Mouse (Mus musculus) hindbrain, embryonic 16.5 days (tissue): Measurements from ENCODE around the gene Krt39. TPM values are rescaled to one million over a fixed set of nuclear protein-coding genes. Genes with fewer than 3 reads are reported as not detected.

Experiments
- ATAC-seq: fragments of 200-750 bp; cut with Nextera tagmentation; 2 replicates; pipeline ENCODE4 v1.8.0; 2017; ENCODE audit warnings: moderate TSS enrichment, moderate library complexity
- H3K27ac ChIP-seq: fragments of 300-500 bp; sonication (generic); 2 replicates; pipeline ENCODE4 v1.5.1; 2014; ENCODE audit warnings: low read depth, mild to moderate bottlenecking, control low read depth, low read length, moderate library complexity
- H3K27me3 ChIP-seq: fragments of 300-500 bp; sonication (generic); replicated peaks from 2 replicates; pipeline ENCODE4 v1.6.1; 2014; ENCODE audit warnings: low read length; ENCODE audit not compliant: control insufficient read depth, insufficient read depth
- H3K36me3 ChIP-seq: fragments of 300-500 bp; sonication (generic); 2 replicates; pipeline ENCODE4 v1.6.1; 2014; ENCODE audit warnings: mild to moderate bottlenecking, low read length, moderate library complexity, mixed read lengths; ENCODE audit not compliant: control insufficient read depth, insufficient read depth
- H3K4me1 ChIP-seq: fragments of 300-500 bp; sonication (generic); 2 replicates; pipeline ENCODE4 v1.6.1; 2014; ENCODE audit warnings: low read depth, low read length; ENCODE audit not compliant: control insufficient read depth, insufficient read depth
- H3K4me2 ChIP-seq: fragments of 300-500 bp; sonication (generic); 2 replicates; pipeline ENCODE4 v1.6.1; 2014; ENCODE audit warnings: mild to moderate bottlenecking, low read length, control low read depth, moderate library complexity
- H3K4me3 ChIP-seq: fragments of 300-500 bp; sonication (generic); 2 replicates; pipeline ENCODE4 v1.5.1; 2014; ENCODE audit warnings: mild to moderate bottlenecking, low read length, control low read depth, moderate library complexity
- H3K9ac ChIP-seq: fragments of 300-500 bp; sonication (generic); 2 replicates; pipeline ENCODE4 v1.6.1; 2014; ENCODE audit warnings: low read depth, mild to moderate bottlenecking, control low read depth, low read length, moderate library complexity
- H3K9me3 ChIP-seq: fragments of 300-500 bp; sonication (generic); 2 replicates; pipeline ENCODE4 v1.6.1; 2014; ENCODE audit warnings: mild to moderate bottlenecking, low read length, moderate library complexity; ENCODE audit not compliant: control insufficient read depth
- WGBS: fragments of 180-500 bp; shearing (Covaris S2); extraction: QIAGEN DNeasy Blood & Tissue Kit; methylation state at CpG from one replicate; pipeline ENCODE4 v1.1.7; 2014; 5-methylcytosine and 5-hydroxymethylcytosine counted together
- polyA plus RNA-seq: library from polyadenylated mRNA; unstranded; fragments of >200 nt; fragmentation: Nextera tagmentation; extraction: Ambion mirVana; gene quantifications from 2 replicates; pipeline ENCODE4 v1.2.1, GENCODE M21; 2015

The Krt39 gene
- polyA plus RNA-seq, 1 experiment from 2014 or later: not detected

DNA sequence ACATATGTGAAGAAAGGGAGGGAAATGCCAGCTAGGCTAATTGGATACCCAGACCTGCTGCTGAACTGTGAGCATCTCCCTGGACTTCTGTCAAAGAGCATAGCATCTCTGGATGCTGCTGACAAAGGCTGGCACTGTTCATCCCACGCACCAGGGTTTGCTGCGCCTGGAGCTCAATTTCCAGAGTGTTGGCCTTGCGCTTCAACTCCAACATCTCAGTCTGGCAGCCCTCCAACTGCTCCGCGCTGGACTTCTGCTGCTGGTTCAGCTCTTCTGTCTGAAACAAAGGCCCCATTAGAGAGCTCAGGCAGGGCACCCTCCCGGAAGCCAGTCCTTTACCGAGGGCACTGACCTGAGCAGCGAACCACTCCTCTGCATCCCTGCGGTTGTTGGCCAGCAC lies 18.6 kb upstream of the Krt39 start:
- Histone ChIP-seq H3K9ac (no peak overlapping the region), H3K27me3 (no peaks in the 10 kb centered on the region), H3K4me2 (peak overlapping the region; percentile 18; the same call in 1 of the 2 replicates), H3K4me3 (no peak overlapping the region), H3K9me3 (no peaks in the 10 kb centered on the region), H3K27ac (no peak overlapping the region), H3K36me3 (no peaks in the 10 kb centered on the region), H3K4me1 (peaks cover 4% of the 10 kb centered on the region; the same call in 1 of the 2 replicates)
- ATAC-seq: peak; percentile 77
- WGBS: 40% methylated on average over 9 of the region's 9 CpGs

DNA sequence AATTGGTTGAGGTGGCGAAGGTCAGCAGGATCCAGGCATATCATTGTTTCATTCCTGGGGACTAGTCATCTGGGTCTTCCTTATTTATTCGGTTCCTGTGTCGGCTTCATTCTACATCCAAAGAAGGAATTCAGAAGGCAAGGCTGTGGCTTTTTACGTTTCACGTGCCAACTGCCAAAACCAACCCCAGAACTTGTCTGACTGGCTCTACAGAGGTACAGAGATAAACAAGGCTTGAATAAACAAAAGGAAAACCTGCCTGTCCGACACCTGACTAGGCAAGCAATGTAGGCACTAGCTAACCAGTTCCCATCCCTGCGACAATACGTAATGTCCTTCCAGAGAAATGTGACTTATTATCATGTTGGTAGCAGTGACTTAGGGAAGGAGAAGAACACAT lies 7.0 kb downstream of the Krt39 start:
- Histone ChIP-seq H3K9me3 (no peaks in the 10 kb centered on the region), H3K4me1 (no peaks in the 10 kb centered on the region), H3K4me3 (no peak overlapping the region), H3K27ac (no peak overlapping the region), H3K9ac (no peak overlapping the region), H3K4me2 (no peak overlapping the region), H3K36me3 (no peaks in the 10 kb centered on the region), H3K27me3 (no peaks in the 10 kb centered on the region)
- no peak for ATAC-seq
- WGBS: 93% methylated on average over 8 of the region's 8 CpGs

DNA sequence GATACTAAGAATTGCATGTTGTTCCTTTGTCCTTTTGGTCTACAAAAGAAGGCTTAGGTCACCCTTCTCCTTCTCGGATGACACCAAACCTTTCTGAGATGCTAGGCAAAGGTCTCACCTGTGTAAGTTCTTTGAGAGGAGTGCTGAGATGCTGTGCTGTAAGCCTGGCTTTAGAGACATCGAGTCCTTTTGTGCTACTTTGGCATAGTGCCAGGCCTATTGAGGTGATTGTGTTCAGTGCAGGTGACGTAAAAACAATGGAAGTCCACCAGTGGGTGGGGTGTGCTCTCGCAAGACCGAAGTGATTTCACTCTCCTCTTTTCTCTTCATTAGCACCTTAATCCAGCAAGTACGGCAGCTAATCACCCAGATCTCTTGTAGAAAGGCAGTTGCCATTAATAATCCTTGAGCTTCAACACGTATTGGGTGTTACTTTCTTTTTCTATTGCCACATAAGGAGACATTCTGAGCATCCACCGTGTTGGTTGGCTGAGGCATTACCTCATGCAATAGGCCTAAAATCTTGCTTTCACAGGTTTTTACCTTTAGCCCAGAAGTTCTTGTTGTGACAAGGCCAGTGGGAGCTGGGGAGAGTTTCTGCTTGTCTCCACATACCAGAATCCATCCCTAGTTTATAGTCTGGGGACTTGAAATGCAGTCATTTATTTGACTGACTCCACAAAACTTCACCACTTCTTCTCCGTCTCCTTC lies 20.9 kb downstream of the Krt39 start:
- Histone ChIP-seq H3K9me3 (no peaks in the 10 kb centered on the region), H3K27me3 (no peaks in the 10 kb centered on the region), H3K27ac (no peak overlapping the region), H3K9ac (no peak overlapping the region), H3K4me3 (no peak overlapping the region), H3K36me3 (no peaks in the 10 kb centered on the region), H3K4me1 (no peaks in the 10 kb centered on the region), H3K4me2 (no peak overlapping the region)
- no peak for ATAC-seq
- WGBS: 83% methylated on average over 9 of the region's 9 CpGs

DNA sequence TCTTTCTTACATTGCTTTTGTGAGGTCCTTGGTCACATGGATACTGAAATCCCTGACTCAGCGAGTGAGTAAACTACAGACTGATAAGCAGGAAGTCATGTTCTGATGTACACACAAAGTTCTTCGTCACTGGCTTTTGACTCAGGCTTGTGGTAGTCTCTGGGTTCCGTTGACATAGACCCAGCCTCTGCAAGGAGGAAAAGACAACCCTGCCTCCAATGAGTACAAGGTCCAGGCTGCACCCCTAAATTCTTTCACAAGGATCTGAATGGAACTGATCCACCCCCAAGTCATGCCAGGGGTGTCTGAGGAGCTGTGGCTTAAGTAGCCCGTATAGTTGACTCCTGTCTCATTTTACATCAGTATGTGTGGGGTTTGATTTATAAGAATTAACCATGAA lies 24.7 kb downstream of the Krt39 start:
- Histone ChIP-seq H3K4me2 (no peak overlapping the region), H3K27me3 (no peaks in the 10 kb centered on the region), H3K36me3 (no peaks in the 10 kb centered on the region), H3K9me3 (no peaks in the 10 kb centered on the region), H3K9ac (no peak overlapping the region), H3K4me1 (no peaks in the 10 kb centered on the region), H3K4me3 (no peak overlapping the region), H3K27ac (no peak overlapping the region)
- no peak for ATAC-seq
- WGBS: 92% methylated on average over 4 of the region's 4 CpGs

DNA sequence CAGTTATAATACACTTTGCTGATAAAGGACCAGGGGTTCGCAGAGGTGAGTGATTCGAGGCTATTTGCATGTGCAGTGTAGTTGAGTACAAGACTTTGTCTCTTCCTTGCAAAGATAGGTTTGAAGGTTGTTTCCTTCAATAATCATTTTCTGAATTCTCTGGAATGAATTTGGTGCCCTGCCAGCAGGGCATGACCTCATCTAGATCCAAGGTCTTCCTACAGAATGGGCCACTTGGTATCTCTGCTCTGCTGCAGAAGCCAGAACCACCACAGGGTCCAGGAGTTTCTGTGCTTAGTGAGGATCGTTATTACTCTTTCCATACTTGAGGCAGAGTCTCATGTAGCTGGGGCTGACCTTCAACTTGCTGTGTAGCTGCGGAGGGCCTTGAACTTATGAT lies 26.4 kb downstream of the Krt39 start:
- Histone ChIP-seq H3K27ac (no peak overlapping the region), H3K4me2 (no peak overlapping the region), H3K4me3 (no peak overlapping the region), H3K9ac (no peak overlapping the region), H3K9me3 (no peaks in the 10 kb centered on the region), H3K27me3 (no peaks in the 10 kb centered on the region), H3K36me3 (no peaks in the 10 kb centered on the region), H3K4me1 (no peaks in the 10 kb centered on the region)
- WGBS: 93% methylated on average over 4 of the region's 4 CpGs
- no peak for ATAC-seq

DNA sequence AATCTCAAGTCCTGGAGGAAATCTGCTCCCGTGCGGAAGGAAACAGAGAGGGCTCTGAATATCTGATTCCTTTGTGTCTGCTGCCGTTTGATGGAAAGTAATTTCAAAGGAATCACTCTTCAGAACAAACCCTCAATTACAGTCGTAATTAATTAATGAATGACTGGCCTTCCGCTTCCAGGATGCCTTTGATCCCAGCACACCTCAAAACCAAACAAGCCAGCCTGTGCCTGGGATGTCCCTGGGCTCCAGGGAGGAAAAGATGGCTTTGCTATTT lies 27.6 kb downstream of the Krt39 start:
- no peaks in the 10 kb centered on the region for H3K36me3 ChIP-seq
- H3K4me1 ChIP-seq: no peaks in the 10 kb centered on the region
- H3K27me3 ChIP-seq: no peaks in the 10 kb centered on the region
- no peak for ATAC-seq
- H3K4me3 ChIP-seq: no peak overlapping the region
- no peak overlapping the region for H3K9ac ChIP-seq
- H3K9me3 ChIP-seq: no peaks in the 10 kb centered on the region
- H3K4me2 ChIP-seq: no peak overlapping the region
- no peak overlapping the region for H3K27ac ChIP-seq
- 47% methylated on average over 5 of the region's 5 CpGs for WGBS

DNA sequence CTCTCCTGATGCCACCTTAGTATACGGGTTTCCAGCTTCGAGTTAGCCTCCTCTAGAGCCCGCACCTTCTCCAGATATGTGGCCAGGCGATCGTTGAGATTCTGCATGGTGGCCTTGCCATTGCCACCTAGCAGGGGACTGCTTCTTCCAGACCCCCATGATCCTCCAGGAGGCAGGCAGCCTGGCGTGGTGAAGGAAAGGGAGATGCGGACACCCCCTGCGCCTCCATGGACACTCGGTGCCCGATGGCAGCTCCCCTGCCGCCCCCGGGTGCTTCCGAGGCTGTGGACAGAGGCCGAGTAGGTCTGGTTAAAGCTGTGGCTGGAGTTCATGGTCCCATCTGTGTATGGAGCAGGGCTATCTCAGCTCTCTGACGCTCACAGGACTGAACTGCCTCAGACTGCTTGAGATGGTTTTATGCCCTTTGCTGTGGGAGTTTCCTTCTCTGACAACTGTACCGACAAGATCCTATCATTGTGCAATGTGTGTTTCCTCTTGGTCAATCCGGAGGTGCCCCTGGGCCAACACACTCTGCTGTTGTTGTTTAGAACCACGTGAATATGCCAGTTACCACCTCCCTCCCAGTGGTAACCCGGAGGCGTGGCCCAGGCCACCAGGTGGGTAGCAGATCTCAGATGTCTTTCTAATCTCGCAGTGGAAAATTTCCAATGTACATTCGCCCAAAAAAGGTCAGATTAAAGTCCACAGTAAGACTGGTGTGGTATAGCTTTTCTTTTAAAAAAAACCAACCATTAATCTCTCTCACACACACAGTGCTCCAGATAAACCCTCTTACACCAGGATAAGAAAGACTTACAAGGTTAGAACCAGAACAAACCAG lies 28.2 kb downstream of the Krt39 start, which contains the start of gene Krt23:
Gene Krt23 (minus strand): TSS at position 405 of the 841 bp plus-strand sequence.
- Histone ChIP-seq H3K4me3 (no peak within 1 kb of the TSS), H3K9me3 (no peaks in the 10 kb centered on the region), H3K4me2 (no peak within 1 kb of the TSS), H3K36me3 (no peaks in the 10 kb centered on the region), H3K27ac (no peak within 1 kb of the TSS), H3K4me1 (no peaks in the 10 kb centered on the region), H3K27me3 (no peaks in the 10 kb centered on the region), H3K9ac (no peak within 1 kb of the TSS)
- WGBS: 87% methylated on average over 22 of the region's 22 CpGs
- no peak for ATAC-seq

DNA sequence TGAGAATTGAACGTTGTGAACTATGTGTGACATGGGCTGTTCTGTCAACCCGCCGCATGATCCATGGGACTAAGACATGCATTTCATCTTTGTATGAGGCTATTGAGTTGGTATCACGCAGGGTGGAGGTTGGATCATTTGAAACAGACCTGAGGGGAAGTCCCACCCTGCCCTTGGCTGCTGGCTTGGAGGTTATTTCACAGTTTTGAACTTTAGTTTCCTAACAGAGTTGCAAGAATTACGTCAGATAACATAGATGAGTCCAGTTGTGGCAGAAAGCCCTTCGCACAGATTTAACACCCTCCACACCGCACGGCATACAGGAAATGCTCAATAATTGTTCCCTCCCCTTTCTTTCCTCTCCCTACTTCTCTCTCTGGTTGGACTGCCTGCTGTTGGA lies 30.1 kb downstream of the Krt39 start:
- no peak overlapping the region for H3K4me2 ChIP-seq
- no peak for ATAC-seq
- H3K9ac ChIP-seq: no peak overlapping the region
- no peak overlapping the region for H3K27ac ChIP-seq
- H3K27me3 ChIP-seq: no peaks in the 10 kb centered on the region
- H3K4me1 ChIP-seq: no peaks in the 10 kb centered on the region
- no peak overlapping the region for H3K4me3 ChIP-seq
- no peaks in the 10 kb centered on the region for H3K9me3 ChIP-seq
- no peaks in the 10 kb centered on the region for H3K36me3 ChIP-seq
- WGBS: 88% methylated on average over 8 of the region's 8 CpGs

DNA sequence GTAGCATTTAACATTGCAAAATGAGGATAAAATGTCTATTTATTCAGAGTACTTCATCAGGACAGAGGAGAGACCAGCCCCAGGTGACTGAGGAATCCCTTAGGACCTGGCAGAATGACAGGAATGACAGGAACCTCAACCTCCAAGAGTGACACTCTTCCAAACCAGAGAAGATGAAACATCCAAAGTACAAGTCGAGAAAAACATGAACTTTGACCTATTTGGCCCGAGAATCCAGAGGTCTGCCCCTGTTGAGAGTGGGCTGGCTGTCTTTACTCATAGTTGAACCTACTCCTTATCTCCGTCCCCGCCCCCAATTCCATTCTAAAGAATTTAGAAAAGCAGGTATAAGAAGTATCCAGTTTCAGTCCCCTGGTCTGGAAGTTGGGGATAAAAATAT lies 30.5 kb downstream of the Krt39 start:
- Histone ChIP-seq H3K27ac (no peak overlapping the region), H3K4me2 (no peak overlapping the region), H3K4me3 (no peak overlapping the region), H3K4me1 (no peaks in the 10 kb centered on the region), H3K36me3 (no peaks in the 10 kb centered on the region), H3K9me3 (no peaks in the 10 kb centered on the region), H3K9ac (no peak overlapping the region), H3K27me3 (no peaks in the 10 kb centered on the region)
- WGBS: 67% methylated on average over 4 of the region's 4 CpGs
- ATAC-seq: no peak
